Mouse (Mus musculus) thymus, adult 2 months (tissue): ENCODE results near the gene Vamp8. TPM values are rescaled to one million over a fixed set of nuclear protein-coding genes. Genes with fewer than 3 reads are reported as not detected.

Experiments
- DNase-seq: peaks from one replicate; pipeline ENCODE4 v3.0.0; 2021
- H3K27ac ChIP-seq: fragments of 200-500 bp; 2 replicates; pipeline ENCODE4 v1.5.1; 2012; ENCODE audit warnings: low read length, control low read depth; ENCODE audit not compliant: control insufficient read depth, insufficient read depth
- H3K27me3 ChIP-seq: fragments of 200-500 bp; 2 replicates; pipeline ENCODE4 v1.6.1; 2012; ENCODE audit warnings: mild to moderate bottlenecking, low read length, moderate library complexity, mixed read lengths; ENCODE audit not compliant: control insufficient read depth, insufficient read depth
- H3K36me3 ChIP-seq: fragments of 200-500 bp; 2 replicates; pipeline ENCODE4 v1.6.1; 2012; ENCODE audit warnings: mild to moderate bottlenecking, low read length, moderate library complexity; ENCODE audit not compliant: control insufficient read depth, insufficient read depth
- H3K4me1 ChIP-seq: fragments of 200-500 bp; replicated peaks from 2 replicates; pipeline ENCODE4 v1.6.1; 2012; ENCODE audit warnings: low read length; ENCODE audit not compliant: control insufficient read depth, insufficient read depth
- H3K4me3 ChIP-seq: fragments of 200-500 bp; 2 replicates; pipeline ENCODE4 v1.5.1; 2012; ENCODE audit warnings: mild to moderate bottlenecking, low read length, control low read depth, moderate library complexity; ENCODE audit not compliant: control insufficient read depth, insufficient read depth
- CTCF ChIP-seq: fragments of 200-500 bp; IDR thresholded peaks from 2 replicates; pipeline ENCODE4 v1.5.1; 2012; ENCODE audit warnings: mild to moderate bottlenecking, control low read depth, low read length, moderate library complexity, borderline replicate concordance; ENCODE audit not compliant: control insufficient read depth, poor library complexity, insufficient read depth; ENCODE audit errors: extremely low read depth
- POLR2A ChIP-seq: fragments of 200-500 bp; IDR thresholded peaks from 2 replicates; pipeline ENCODE4 v1.6.1; 2012; ENCODE audit warnings: mild to moderate bottlenecking, low read length, control low read depth, moderate library complexity; ENCODE audit not compliant: control insufficient read depth, poor library complexity, insufficient read depth; ENCODE audit errors: extremely low read depth
- WGBS: fragments of 180-500 bp; shearing (Covaris S2); methylation state at CpG from one replicate; pipeline ENCODE4 v1.1.7; 2018; 5-methylcytosine and 5-hydroxymethylcytosine counted together
- polyA plus RNA-seq: library from polyadenylated mRNA; depleted of rRNA; stranded (reverse); fragments of >200 nt; gene quantifications from 2 replicates; pipeline ENCODE4 v1.2.3, GENCODE M21; 2012

Gene Vamp8
- polyA plus RNA-seq, 1 experiment, result 149 TPM

- WGBS, result 95% methylated on average over 6 of the region's 6 CpGs
- Histone ChIP-seq H3K36me3 (peaks cover 3% of the 10 kb centered on the region; the same call in 1 of the 2 replicates), H3K4me1 (peaks cover 25% of the 10 kb centered on the region), H3K27me3 (no peaks in the 10 kb centered on the region), H3K27ac (no peak overlapping the region), H3K4me3 (no peak overlapping the region)
- TF ChIP-seq CTCF (no peak), POLR2A (no peak)
- no peak for DNase-seq
Measured at GRCm38 (mm10) chr6:72383142-72383820, 7.2 kb downstream of the Vamp8 start.

- Histone ChIP-seq H3K36me3 (peaks cover 3% of the 10 kb centered on the region; the same call in 1 of the 2 replicates), H3K27ac (peak overlapping the region; percentile 68; the same call in 1 of the 2 replicates), H3K27me3 (no peaks in the 10 kb centered on the region), H3K4me1 (peaks cover 20% of the 10 kb centered on the region), H3K4me3 (no peak overlapping the region)
- 52% methylated on average over 6 of the region's 6 CpGs for WGBS
- DNase-seq, result no peak
- TF ChIP-seq CTCF (no peak), POLR2A (no peak)
Measured at GRCm38 (mm10) chr6:72382494-72382893, 8.0 kb downstream of the Vamp8 start.

- Histone ChIP-seq H3K36me3 (peaks cover 1% of the 10 kb centered on the region; the same call in 1 of the 2 replicates), H3K27ac (no peak within 1 kb of the TSS; the same call in 1 of the 2 replicates), H3K4me3 (peak within 1 kb of the TSS; percentile 63), H3K27me3 (no peaks in the 10 kb centered on the region), H3K4me1 (peaks cover 22% of the 10 kb centered on the region)
- WGBS, result 1% methylated on average over 49 of the region's 49 CpGs
- TF ChIP-seq CTCF (peak; percentile 80; the same call in 1 of the 2 replicates), POLR2A (peak; percentile 42; the same call in 1 of the 2 replicates)
- peak; percentile 94 for DNase-seq
Measured at GRCm38 (mm10) chr6:72380131-72380770, 10.3 kb downstream of the Vamp8 start, which contains the start of gene Vamp5. Vamp5 (minus strand) TSS chr6:72380468.

GRCm38 (mm10) chr6:72379377-72380130 lies 10.9 kb downstream of the Vamp8 start:
- TF ChIP-seq CTCF, result no peak
- no peak for TF ChIP-seq POLR2A
- Histone ChIP-seq H3K36me3 (no peaks in the 10 kb centered on the region), H3K4me3 (peak overlapping the region; percentile 63), H3K4me1 (peaks cover 28% of the 10 kb centered on the region), H3K27ac (no peak overlapping the region), H3K27me3 (no peaks in the 10 kb centered on the region)
- WGBS, result 30% methylated on average over 7 of the region's 7 CpGs
- no peak for DNase-seq

- H3K4me1 ChIP-seq, result peaks cover 33% of the 10 kb centered on the region
- TF ChIP-seq CTCF (no peak), POLR2A (no peak)
- 91% methylated on average over 8 of the region's 8 CpGs for WGBS
- no peak overlapping the region for H3K27ac ChIP-seq
- DNase-seq, result no peak
- no peaks in the 10 kb centered on the region for H3K27me3 ChIP-seq
- H3K36me3 ChIP-seq, result no peaks in the 10 kb centered on the region
- H3K4me3 ChIP-seq, result no peak overlapping the region
Measured at GRCm38 (mm10) chr6:72378510-72379234, 11.8 kb downstream of the Vamp8 start.
